In the genomic region with DNA sequence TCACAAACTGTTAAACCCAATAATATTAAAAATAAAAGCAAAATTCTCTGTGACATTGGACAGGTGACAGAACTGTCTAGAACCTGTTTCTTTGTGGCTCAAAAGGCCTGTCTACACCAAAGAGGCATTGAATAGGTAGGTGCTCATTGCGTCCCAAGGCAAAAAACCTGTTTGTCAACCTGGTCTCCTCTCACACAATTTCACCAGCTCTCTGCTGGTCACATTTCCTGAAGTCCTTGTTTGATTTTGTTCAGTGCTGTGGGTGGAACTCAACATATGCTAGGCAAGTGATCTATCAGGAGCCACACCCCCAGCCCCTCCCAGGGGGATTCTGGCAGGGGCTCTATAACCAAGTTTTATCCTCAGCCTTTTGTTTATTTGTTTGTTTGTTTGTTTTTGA, we compare ENCODE assay signal across 20 mouse cellular contexts. TPM values are rescaled to one million over a fixed set of nuclear protein-coding genes. Genes with fewer than 3 reads are reported as not detected.
DNase-seq lines count a peak whose midpoint lies in the region; ATAC-seq and TF ChIP-seq lines count a peak whose summit lies in the region.
"Had no signal": no experiment of that assay in that cellular context is flagged by ENCODE, and none has a peak within 500 bp of the region (broad histone marks: within the 10 kb centered on the region; RNA-seq: fewer than 3 reads in every experiment).

No protein-coding gene starts in this region.

- WGBS in kidney, adult 2 months, result 66% methylated on average over 1 of the region's 1 CpGs
- WGBS in small intestine, adult 2 months, result 51% methylated on average over 1 of the region's 1 CpGs
- 52% methylated on average over 1 of the region's 1 CpGs for WGBS in stomach, postnatal 0 days
- WGBS in forebrain, embryonic 14.5 days, result 100% methylated on average over 1 of the region's 1 CpGs

- H3K9me3 ChIP-seq in stomach, postnatal 0 days (ENCODE audit: control insufficient read depth, low read length), result no peaks in the 10 kb centered on the region
- no peaks in the 10 kb centered on the region for H3K9me3 ChIP-seq in forebrain, embryonic 14.5 days (replicated peaks; ENCODE audit: control insufficient read depth, low read length)
- H3K9me3 ChIP-seq: embryonic facial prominence, embryonic 10.5 days; forebrain, embryonic 15.5 days; heart, embryonic 10.5 days; hindbrain, embryonic 13.5 days had no signal

- TF ChIP-seq EP300 in stomach, postnatal 0 days (optimal IDR thresholded peaks at IDR 0.05), result no peak

- no peak overlapping the region for H3K9ac ChIP-seq in stomach, postnatal 0 days (ENCODE audit: low read length)
- H3K9ac ChIP-seq in forebrain, embryonic 14.5 days (ENCODE audit: low read length), result no peak overlapping the region
- H3K9ac ChIP-seq: forebrain, embryonic 15.5 days; hindbrain, embryonic 13.5 days had no signal

- TF ChIP-seq POLR2A in kidney, adult 2 months (IDR thresholded peaks at IDR 0.05; ENCODE audit: low read depth, low read length), result no peak
- no peak for TF ChIP-seq POLR2A in small intestine, adult 2 months (IDR thresholded peaks at IDR 0.05; ENCODE audit: low read depth, low read length)

- no peaks in the 10 kb centered on the region for H3K27me3 ChIP-seq in kidney, adult 2 months (replicated peaks; ENCODE audit: control insufficient read depth, insufficient read depth, low read length)
- no peaks in the 10 kb centered on the region for H3K27me3 ChIP-seq in small intestine, adult 2 months (ENCODE audit: control insufficient read depth, insufficient read depth, low read length)
- H3K27me3 ChIP-seq in stomach, postnatal 0 days (ENCODE audit: control insufficient read depth, insufficient read depth, low read length), result no peaks in the 10 kb centered on the region
- H3K27me3 ChIP-seq in forebrain, embryonic 14.5 days (replicated peaks; ENCODE audit: control insufficient read depth, insufficient read depth, low read length), result no peaks in the 10 kb centered on the region
- H3K27me3 ChIP-seq: forebrain, embryonic 15.5 days; hindbrain, embryonic 13.5 days had no signal

- no peaks in the 10 kb centered on the region for H3K36me3 ChIP-seq in kidney, adult 2 months (ENCODE audit: control insufficient read depth, insufficient read depth, low read length)
- H3K36me3 ChIP-seq in small intestine, adult 2 months (ENCODE audit: control insufficient read depth, insufficient read depth, low read length), result no peaks in the 10 kb centered on the region
- H3K36me3 ChIP-seq in stomach, postnatal 0 days (ENCODE audit: control insufficient read depth, insufficient read depth, low read length), result no peaks in the 10 kb centered on the region
- H3K36me3 ChIP-seq in forebrain, embryonic 14.5 days (ENCODE audit: control insufficient read depth, insufficient read depth, low read length), result peaks cover 3% of the 10 kb centered on the region; the same call in 1 of the 2 replicates

- H3K4me1 ChIP-seq in kidney, adult 2 months (ENCODE audit: control insufficient read depth, insufficient read depth, low read length), result peaks cover 31% of the 10 kb centered on the region
- peaks cover 32% of the 10 kb centered on the region for H3K4me1 ChIP-seq in small intestine, adult 2 months (ENCODE audit: control insufficient read depth, insufficient read depth, insufficient read length, low read length)
- 0 out of 2 replicates have a peak, but pooled peaks cover 3% of the 10 kb centered on the region for H3K4me1 ChIP-seq in stomach, postnatal 0 days (replicated peaks; ENCODE audit: control insufficient read depth, insufficient read depth)
- peaks cover 12% of the 10 kb centered on the region for H3K4me1 ChIP-seq in forebrain, embryonic 14.5 days (ENCODE audit: control insufficient read depth, insufficient read depth, low read length)

- no peak overlapping the region for H3K4me3 ChIP-seq in kidney, adult 2 months (ENCODE audit: insufficient read depth, low read depth, low read length)
- no peak overlapping the region for H3K4me3 ChIP-seq in small intestine, adult 2 months (ENCODE audit: low read depth, low read length)
- no peak overlapping the region for H3K4me3 ChIP-seq in stomach, postnatal 0 days (ENCODE audit: low read depth, low read length)
- H3K4me3 ChIP-seq in forebrain, embryonic 14.5 days (ENCODE audit: low read depth, low read length), result no peak overlapping the region
- H3K4me3 ChIP-seq: embryonic facial prominence, embryonic 10.5 days; forebrain, embryonic 15.5 days; heart, embryonic 10.5 days; hindbrain, embryonic 13.5 days had no signal

- no peak overlapping the region for H3K4me2 ChIP-seq in stomach, postnatal 0 days (replicated peaks; ENCODE audit: low read depth)
- H3K4me2 ChIP-seq in forebrain, embryonic 14.5 days (ENCODE audit: low read length), result no peak overlapping the region
- H3K4me2 ChIP-seq: forebrain, embryonic 15.5 days; hindbrain, embryonic 13.5 days had no signal

- DNase-seq in kidney, adult 2 months, result no peak
- DNase-seq in kidney, postnatal 10 days, result no peak
- peak; percentile 31 for DNase-seq in lung, postnatal 25 days (ENCODE audit: low spot score)
- DNase-seq in lung, postnatal 4 days, result no peak
- no peak for DNase-seq in stomach, postnatal 0 days (ENCODE audit: low spot score)
- DNase-seq in forebrain, embryonic 14.5 days (ENCODE audit: low spot score), result no peak
- DNase-seq: adrenal gland, adult 8-10 months; adrenal gland, postnatal 36 days; cerebellum, adult 11 months; cerebellum, adult 9-11 months; cerebellum, postnatal 36 days; gastrocnemius, postnatal 36 days; heart, adult 18-20 months; heart, postnatal 10 days had no signal

- no peak for TF ChIP-seq CTCF in kidney, adult 2 months (conservative IDR thresholded peaks at IDR 0.05; ENCODE audit: insufficient read depth, insufficient read length, low read depth, low read length)
- no peak for TF ChIP-seq CTCF in small intestine, adult 2 months (IDR thresholded peaks at IDR 0.05; ENCODE audit: extremely low read depth, insufficient read length, insufficient replicate concordance, low read depth, low read length)
- no peak for TF ChIP-seq CTCF in stomach, postnatal 0 days (IDR thresholded peaks at IDR 0.05; ENCODE audit: low read depth)

- H3K27ac ChIP-seq in kidney, adult 2 months (ENCODE audit: insufficient read depth, low read depth, low read length), result peak overlapping the region; percentile 39; the same call in 1 of the 2 replicates
- H3K27ac ChIP-seq in small intestine, adult 2 months (ENCODE audit: insufficient read depth, low read depth, low read length), result peak overlapping the region; percentile 9; the same call in 1 of the 2 replicates
- H3K27ac ChIP-seq in stomach, postnatal 0 days (replicated peaks), result peak overlapping the region; percentile 24; the same call in 1 of the 2 replicates
- H3K27ac ChIP-seq in forebrain, embryonic 14.5 days (ENCODE audit: low read depth, low read length), result no peak overlapping the region
- H3K27ac ChIP-seq: embryonic facial prominence, embryonic 10.5 days; forebrain, embryonic 15.5 days; heart, embryonic 10.5 days; hindbrain, embryonic 13.5 days; hindbrain, postnatal 0 days had no signal

- no peak for ATAC-seq in stomach, postnatal 0 days (ENCODE audit: low FRiP score, low TSS enrichment)
- no peak for ATAC-seq in forebrain, embryonic 14.5 days
- ATAC-seq: forebrain, embryonic 15.5 days; hindbrain, postnatal 0 days had no signal

RNA-seq across cellular contexts. Expression of gene Fis1, which starts 4.2 kb away (rescaled TPM):
- 276 and 313 TPM in 2 replicates for polyA plus RNA-seq in kidney, adult 2 months (2012; rRNA removed)
- polyA plus RNA-seq in small intestine, adult 2 months (2012; rRNA removed), result 106 and 261 TPM in 2 replicates
- 255 and 270 TPM in 2 replicates for polyA plus RNA-seq in stomach, postnatal 0 days (2015; fragmentation: Nextera tagmentation; extraction: Ambion mirVana)
- 432 and 495 TPM in 2 replicates for polyA plus RNA-seq in forebrain, embryonic 14.5 days (2014; fragmentation: Nextera tagmentation; extraction: Ambion mirVana)

RNA-seq across cellular contexts. Expression of gene Cldn15, which starts 9.2 kb away (rescaled TPM):
- 28.2 and 33.1 TPM in 2 replicates for polyA plus RNA-seq in kidney, adult 2 months (2012; rRNA removed)
- 313 and 657 TPM in 2 replicates for polyA plus RNA-seq in small intestine, adult 2 months (2012; rRNA removed)
- polyA plus RNA-seq in stomach, postnatal 0 days (2015; fragmentation: Nextera tagmentation; extraction: Ambion mirVana), result 5.1 and 6.8 TPM in 2 replicates
- polyA plus RNA-seq in forebrain, embryonic 14.5 days (2014; fragmentation: Nextera tagmentation; extraction: Ambion mirVana), result 0.11 TPM in 1 of 2 replicates, not detected in the other

RNA-seq across cellular contexts. Expression of gene Plod3, which starts 29.6 kb away (rescaled TPM):
- polyA plus RNA-seq in kidney, adult 2 months (2012; rRNA removed), result 44.0 and 46.9 TPM in 2 replicates
- polyA plus RNA-seq in small intestine, adult 2 months (2012; rRNA removed), result 17.1 and 21.6 TPM in 2 replicates
- polyA plus RNA-seq in stomach, postnatal 0 days (2015; fragmentation: Nextera tagmentation; extraction: Ambion mirVana), result 16.4 and 17.2 TPM in 2 replicates
- polyA plus RNA-seq in forebrain, embryonic 14.5 days (2014; fragmentation: Nextera tagmentation; extraction: Ambion mirVana), result 21.7 and 22.2 TPM in 2 replicates

RNA-seq across cellular contexts. Expression of gene Znhit1, which starts 30.6 kb away (rescaled TPM):
- 99.7 and 105 TPM in 2 replicates for polyA plus RNA-seq in kidney, adult 2 months (2012; rRNA removed)
- polyA plus RNA-seq in small intestine, adult 2 months (2012; rRNA removed), result 47.6 and 92.2 TPM in 2 replicates
- 81.0 and 89.1 TPM in 2 replicates for polyA plus RNA-seq in stomach, postnatal 0 days (2015; fragmentation: Nextera tagmentation; extraction: Ambion mirVana)
- polyA plus RNA-seq in forebrain, embryonic 14.5 days (2014; fragmentation: Nextera tagmentation; extraction: Ambion mirVana), result 125 and 136 TPM in 2 replicates

RNA-seq across cellular contexts. Expression of gene Ift22, which starts 49.3 kb away (rescaled TPM):
- 23.3 and 26.5 TPM in 2 replicates for polyA plus RNA-seq in kidney, adult 2 months (2012; rRNA removed)
- polyA plus RNA-seq in small intestine, adult 2 months (2012; rRNA removed), result 11.1 and 13.3 TPM in 2 replicates
- 26.1 and 28.4 TPM in 2 replicates for polyA plus RNA-seq in stomach, postnatal 0 days (2015; fragmentation: Nextera tagmentation; extraction: Ambion mirVana)
- polyA plus RNA-seq in forebrain, embryonic 14.5 days (2014; fragmentation: Nextera tagmentation; extraction: Ambion mirVana), result 137 and 158 TPM in 2 replicates
